Mouse (Mus musculus) inflammation-experienced regulatory T-cells, adult 6 months (primary cell): ENCODE results near the gene Plpp4. TPM values are rescaled to one million over a fixed set of nuclear protein-coding genes. Genes with fewer than 3 reads are reported as not detected.

Source experiments
- ATAC-seq: one replicate; pipeline ENCODE4 v1.8.0; 2017
- polyA plus RNA-seq, 3 experiments: library from polyadenylated mRNA; unstranded; fragments of 100-300 nt; shearing (Covaris generic); gene quantifications; one replicate each; pipeline ENCODE4 v1.2.1; 2017

Plpp4 gene
- polyA plus RNA-seq, 3 experiments from 2014 or later: not detected

GRCm38 (mm10) chr7:129303356-129303755 lies 46.5 kb downstream of the Plpp4 start:
- ATAC-seq: no peak

- ATAC-seq: no peak
Measured at GRCm38 (mm10) chr7:129307042-129307825, 50.4 kb downstream of the Plpp4 start.

GRCm38 (mm10) chr7:129308661-129309060 lies 51.8 kb downstream of the Plpp4 start:
- ATAC-seq: no peak

- ATAC-seq: no peak
Measured at GRCm38 (mm10) chr7:129312521-129312920, 55.7 kb downstream of the Plpp4 start.

- no peak for ATAC-seq
Measured at GRCm38 (mm10) chr7:129313969-129314368, 57.1 kb downstream of the Plpp4 start.

GRCm38 (mm10) chr7:129340096-129340495 lies 83.3 kb downstream of the Plpp4 start:
- ATAC-seq: no peak

GRCm38 (mm10) chr7:129355561-129355960 lies 98.7 kb downstream of the Plpp4 start:
- ATAC-seq: no peak

GRCm38 (mm10) chr7:129375306-129375705 lies 118.5 kb downstream of the Plpp4 start:
- ATAC-seq: no peak

GRCm38 (mm10) chr7:129385149-129385548 lies 128.3 kb downstream of the Plpp4 start:
- ATAC-seq: no peak

GRCm38 (mm10) chr7:129392835-129393489 lies 136.1 kb downstream of the Plpp4 start:
- no peak for ATAC-seq

- no peak for ATAC-seq
Measured at GRCm38 (mm10) chr7:129396561-129396960, 139.7 kb downstream of the Plpp4 start.

GRCm38 (mm10) chr7:129399071-129399470 lies 142.2 kb downstream of the Plpp4 start:
- ATAC-seq: no peak

- ATAC-seq: no peak
Measured at GRCm38 (mm10) chr7:129402695-129403364, 146.0 kb downstream of the Plpp4 start.

- no peak for ATAC-seq
Measured at GRCm38 (mm10) chr7:129406069-129406468, 149.2 kb downstream of the Plpp4 start.

GRCm38 (mm10) chr7:129412695-129413094 lies 155.9 kb downstream of the Plpp4 start:
- no peak for ATAC-seq

GRCm38 (mm10) chr7:129415179-129415578 lies 158.3 kb downstream of the Plpp4 start:
- no peak for ATAC-seq

GRCm38 (mm10) chr7:129421181-129421580 lies 164.3 kb downstream of the Plpp4 start:
- ATAC-seq: no peak

- no peak for ATAC-seq
Measured at GRCm38 (mm10) chr7:129425554-129425953, 168.7 kb downstream of the Plpp4 start.

- no peak for ATAC-seq
Measured at GRCm38 (mm10) chr7:129428794-129429193, 172.0 kb downstream of the Plpp4 start.

- no peak for ATAC-seq
Measured at GRCm38 (mm10) chr7:129429903-129430302, 173.1 kb downstream of the Plpp4 start.
